Mouse (Mus musculus): ENCODE results near the gene Aprt. TPM values are rescaled to one million over a fixed set of nuclear protein-coding genes. Genes with fewer than 3 reads are reported as not detected.

Gene Aprt
- polyA plus RNA-seq (2014; fragmentation: Illumina TruSeq; extraction: RNeasy Lipid Tissue Mini Kit (QIAGEN cat#74804); ENCODE audit: low read depth, low replicate concordance): not detected

GRCm38 (mm10) chr8:122576648-122577022, at the start of gene Aprt:
Aprt (minus strand) TSS chr8:122576909.

GRCm38 (mm10) chr8:122622727-122623126, 46.0 kb upstream of the Aprt start, which contains the start of gene Pabpn1l:
Pabpn1l (minus strand) TSS chr8:122622739.

GRCm38 (mm10) chr8:122611295-122612133, 34.8 kb upstream of the Aprt start, which contains the start of the genes Galns and Trappc2l:
Galns (minus strand) TSS chr8:122611463.
Trappc2l (plus strand) TSS chr8:122611640.

GRCm38 (mm10) chr8:122567361-122568108, 9.2 kb downstream of the Aprt start, which contains the start of gene Cdt1:
Cdt1 (plus strand) TSS chr8:122568015.

GRCm38 (mm10) chr8:122551265-122552051, 25.3 kb downstream of the Aprt start, which contains the start of gene Piezo1:
Piezo1 (minus strand) TSS chr8:122551329.

Other genes starting within 250 kb of the Aprt start
- gene Trhr2, start 216.2 kb downstream of the Aprt start, polyA plus RNA-seq (2014; fragmentation: Illumina TruSeq; extraction: RNeasy Lipid Tissue Mini Kit (QIAGEN cat#74804); ENCODE audit: low read depth, low replicate concordance): not detected
- gene Zc3h18, start 200.3 kb downstream of the Aprt start, polyA plus RNA-seq (2014; fragmentation: Illumina TruSeq; extraction: RNeasy Lipid Tissue Mini Kit (QIAGEN cat#74804); ENCODE audit: low read depth, low replicate concordance): 11.3 TPM
- not detected for gene Il17c, start 154.9 kb downstream of the Aprt start, polyA plus RNA-seq (2014; fragmentation: Illumina TruSeq; extraction: RNeasy Lipid Tissue Mini Kit (QIAGEN cat#74804); ENCODE audit: low read depth, low replicate concordance)
- 0.69 TPM for gene Cyba, start 144.0 kb downstream of the Aprt start, polyA plus RNA-seq (2014; fragmentation: Illumina TruSeq; extraction: RNeasy Lipid Tissue Mini Kit (QIAGEN cat#74804); ENCODE audit: low read depth, low replicate concordance)
- gene Mvd, start 133.5 kb downstream of the Aprt start, polyA plus RNA-seq (2014; fragmentation: Illumina TruSeq; extraction: RNeasy Lipid Tissue Mini Kit (QIAGEN cat#74804); ENCODE audit: low read depth, low replicate concordance): not detected
- not detected for gene Snai3, start 116.2 kb downstream of the Aprt start, polyA plus RNA-seq (2014; fragmentation: Illumina TruSeq; extraction: RNeasy Lipid Tissue Mini Kit (QIAGEN cat#74804); ENCODE audit: low read depth, low replicate concordance)
- gene Rnf166, start 100.8 kb downstream of the Aprt start, polyA plus RNA-seq (2014; fragmentation: Illumina TruSeq; extraction: RNeasy Lipid Tissue Mini Kit (QIAGEN cat#74804); ENCODE audit: low read depth, low replicate concordance): 7.4 TPM
- not detected for gene Ctu2, start 100.8 kb downstream of the Aprt start, polyA plus RNA-seq (2014; fragmentation: Illumina TruSeq; extraction: RNeasy Lipid Tissue Mini Kit (QIAGEN cat#74804); ENCODE audit: low read depth, low replicate concordance)
- gene Piezo1, start 25.6 kb downstream of the Aprt start, polyA plus RNA-seq (2014; fragmentation: Illumina TruSeq; extraction: RNeasy Lipid Tissue Mini Kit (QIAGEN cat#74804); ENCODE audit: low read depth, low replicate concordance): 1.4 TPM
- gene Cdt1, start 8.9 kb downstream of the Aprt start, polyA plus RNA-seq (2014; fragmentation: Illumina TruSeq; extraction: RNeasy Lipid Tissue Mini Kit (QIAGEN cat#74804); ENCODE audit: low read depth, low replicate concordance): 0.61 TPM
- 3.6 TPM for gene Galns, start 34.6 kb upstream of the Aprt start, polyA plus RNA-seq (2014; fragmentation: Illumina TruSeq; extraction: RNeasy Lipid Tissue Mini Kit (QIAGEN cat#74804); ENCODE audit: low read depth, low replicate concordance)
- gene Trappc2l, start 34.7 kb upstream of the Aprt start, polyA plus RNA-seq (2014; fragmentation: Illumina TruSeq; extraction: RNeasy Lipid Tissue Mini Kit (QIAGEN cat#74804); ENCODE audit: low read depth, low replicate concordance): 5.3 TPM
- not detected for gene Pabpn1l, start 45.8 kb upstream of the Aprt start, polyA plus RNA-seq (2014; fragmentation: Illumina TruSeq; extraction: RNeasy Lipid Tissue Mini Kit (QIAGEN cat#74804); ENCODE audit: low read depth, low replicate concordance)
- 1.1 TPM for gene Cbfa2t3, start 122.2 kb upstream of the Aprt start, polyA plus RNA-seq (2014; fragmentation: Illumina TruSeq; extraction: RNeasy Lipid Tissue Mini Kit (QIAGEN cat#74804); ENCODE audit: low read depth, low replicate concordance)
- 0.73 TPM for gene Acsf3, start 198.6 kb upstream of the Aprt start, polyA plus RNA-seq (2014; fragmentation: Illumina TruSeq; extraction: RNeasy Lipid Tissue Mini Kit (QIAGEN cat#74804); ENCODE audit: low read depth, low replicate concordance)

All from kidney, adult 10 weeks (tissue).